Mouse (Mus musculus) limb, embryonic 15.5 days (tissue): ENCODE measurements at regions not wholly inside any gene's neighbourhood (a gene's known extent, or its start where the extent isn't known, plus 50 kb on each side); places are given as distances from the start of the nearest gene placed in this dataset.

Experiments
- ATAC-seq: fragments of 200-750 bp; cut with Nextera tagmentation; 2 replicates; pipeline ENCODE4 v1.8.0; 2017; ENCODE audit warnings: low read depth, moderate TSS enrichment; ENCODE audit not compliant: insufficient number of reproducible peaks, low FRiP score, low TSS enrichment
- H3K27ac ChIP-seq: fragments of 300-500 bp; sonication (generic); 2 replicates; pipeline ENCODE4 v1.5.1; 2015; ENCODE audit warnings: moderate library complexity, mild to moderate bottlenecking, inconsistent platforms
- H3K27me3 ChIP-seq: fragments of 300-500 bp; sonication (generic); 2 replicates; pipeline ENCODE4 v1.6.1; 2015; ENCODE audit warnings: inconsistent platforms
- H3K36me3 ChIP-seq: fragments of 300-500 bp; sonication (generic); 2 replicates; pipeline ENCODE4 v1.6.1; 2015; ENCODE audit warnings: inconsistent platforms
- H3K4me1 ChIP-seq: fragments of 300-500 bp; sonication (generic); 2 replicates; pipeline ENCODE4 v1.6.1; 2015; ENCODE audit warnings: inconsistent platforms
- H3K4me2 ChIP-seq: fragments of 300-500 bp; sonication (generic); 2 replicates; pipeline ENCODE4 v1.6.1; 2015; ENCODE audit warnings: mild to moderate bottlenecking, inconsistent platforms
- H3K4me3 ChIP-seq: fragments of 300-500 bp; sonication (generic); 2 replicates; pipeline ENCODE4 v1.5.1; 2015; ENCODE audit warnings: mild to moderate bottlenecking, inconsistent platforms
- H3K9ac ChIP-seq: fragments of 300-500 bp; sonication (generic); 2 replicates; pipeline ENCODE4 v1.6.1; 2015; ENCODE audit warnings: inconsistent platforms
- H3K9me3 ChIP-seq: fragments of 300-500 bp; sonication (generic); 2 replicates; pipeline ENCODE4 v1.6.1; 2016; ENCODE audit warnings: inconsistent platforms
- WGBS: fragments of 180-500 bp; shearing (Covaris S2); methylation state at CpG from one replicate; pipeline ENCODE4 v1.1.7; 2015; 5-methylcytosine and 5-hydroxymethylcytosine counted together

- Histone ChIP-seq H3K27ac (no peak overlapping the region), H3K27me3 (no peaks in the 10 kb centered on the region), H3K4me1 (0 out of 2 replicates have a peak, but pooled peaks cover 4% of the 10 kb centered on the region), H3K9me3 (no peaks in the 10 kb centered on the region), H3K4me2 (no peak overlapping the region), H3K36me3 (no peaks in the 10 kb centered on the region), H3K4me3 (no peak overlapping the region), H3K9ac (no peak overlapping the region)
- WGBS = 43% methylated on average over 8 of the region's 8 CpGs
- no peak for ATAC-seq
Observed at GRCm38 (mm10) chr6:117032042-117032746, 136.1 kb upstream of the Cxcl12 start.

- H3K4me3 ChIP-seq = no peak overlapping the region
- H3K4me1 ChIP-seq = no peaks in the 10 kb centered on the region
- 81% methylated on average over 2 of the region's 2 CpGs for WGBS
- H3K36me3 ChIP-seq = no peaks in the 10 kb centered on the region
- no peak overlapping the region for H3K9ac ChIP-seq
- no peak for ATAC-seq
- H3K27me3 ChIP-seq = no peaks in the 10 kb centered on the region
- no peaks in the 10 kb centered on the region for H3K9me3 ChIP-seq
- H3K4me2 ChIP-seq = no peak overlapping the region
- no peak overlapping the region for H3K27ac ChIP-seq
Observed at GRCm38 (mm10) chr6:117043744-117044143, 124.6 kb upstream of the Cxcl12 start.

GRCm38 (mm10) chr6:117049459-117050010 lies 118.8 kb upstream of the Cxcl12 start:
- WGBS = 33% methylated on average over 14 of the region's 14 CpGs
- Histone ChIP-seq H3K27ac (no peak overlapping the region), H3K27me3 (no peaks in the 10 kb centered on the region), H3K9me3 (no peaks in the 10 kb centered on the region), H3K4me2 (no peak overlapping the region), H3K4me1 (peaks cover 4% of the 10 kb centered on the region; the same call in 1 of the 2 replicates), H3K36me3 (no peaks in the 10 kb centered on the region), H3K4me3 (no peak overlapping the region), H3K9ac (no peak overlapping the region)
- no peak for ATAC-seq

- Histone ChIP-seq H3K36me3 (no peaks in the 10 kb centered on the region), H3K4me1 (peaks cover 6% of the 10 kb centered on the region)
- 80% methylated on average over 3 of the region's 3 CpGs for WGBS
Observed at GRCm38 (mm10) chr6:117060688-117061087, 107.6 kb upstream of the Cxcl12 start.

GRCm38 (mm10) chr6:117067541-117068305 lies 100.6 kb upstream of the Cxcl12 start:
- peaks cover 17% of the 10 kb centered on the region for H3K4me1 ChIP-seq
- H3K4me2 ChIP-seq = no peak overlapping the region
- no peaks in the 10 kb centered on the region for H3K27me3 ChIP-seq
- H3K36me3 ChIP-seq = no peaks in the 10 kb centered on the region
- ATAC-seq = no peak
- H3K4me3 ChIP-seq = no peak overlapping the region
- H3K9me3 ChIP-seq = no peaks in the 10 kb centered on the region
- peak overlapping the region; percentile 67 for H3K27ac ChIP-seq
- H3K9ac ChIP-seq = no peak overlapping the region
- WGBS = 32% methylated on average over 9 of the region's 9 CpGs

More at GRCm38 (mm10) chr6:117060688-117061087, 107.6 kb upstream of the Cxcl12 start:
- Histone ChIP-seq H3K27ac (no peak overlapping the region), H3K9ac (no peak overlapping the region), H3K4me3 (no peak overlapping the region), H3K4me2 (no peak overlapping the region), H3K27me3 (0 out of 2 replicates have a peak, but pooled peaks cover 4% of the 10 kb centered on the region), H3K9me3 (no peaks in the 10 kb centered on the region)
- ATAC-seq = no peak

GRCm38 (mm10) chr6:117071311-117071710 lies 97.0 kb upstream of the Cxcl12 start:
- H3K9me3 ChIP-seq = no peaks in the 10 kb centered on the region
- 81% methylated on average over 6 of the region's 6 CpGs for WGBS
- H3K4me2 ChIP-seq = no peak overlapping the region
- H3K4me3 ChIP-seq = no peak overlapping the region
- H3K36me3 ChIP-seq = no peaks in the 10 kb centered on the region
- H3K4me1 ChIP-seq = peaks cover 13% of the 10 kb centered on the region; the same call in 1 of the 2 replicates
- H3K27ac ChIP-seq = no peak overlapping the region
- ATAC-seq = no peak
- no peak overlapping the region for H3K9ac ChIP-seq
- H3K27me3 ChIP-seq = no peaks in the 10 kb centered on the region

GRCm38 (mm10) chr6:117071857-117072256 lies 96.5 kb upstream of the Cxcl12 start:
- Histone ChIP-seq H3K4me3 (no peak overlapping the region), H3K4me2 (no peak overlapping the region), H3K27ac (no peak overlapping the region), H3K36me3 (no peaks in the 10 kb centered on the region), H3K27me3 (no peaks in the 10 kb centered on the region), H3K9ac (no peak overlapping the region), H3K4me1 (peaks cover 12% of the 10 kb centered on the region; the same call in 1 of the 2 replicates), H3K9me3 (no peaks in the 10 kb centered on the region)
- WGBS = 64% methylated on average over 8 of the region's 8 CpGs
- no peak for ATAC-seq

GRCm38 (mm10) chr6:117079500-117079899 lies 88.8 kb upstream of the Cxcl12 start:
- Histone ChIP-seq H3K9ac (no peak overlapping the region), H3K27ac (no peak overlapping the region), H3K9me3 (no peaks in the 10 kb centered on the region), H3K4me3 (no peak overlapping the region), H3K4me2 (no peak overlapping the region), H3K27me3 (no peaks in the 10 kb centered on the region), H3K36me3 (no peaks in the 10 kb centered on the region), H3K4me1 (peaks cover 20% of the 10 kb centered on the region)
- ATAC-seq = no peak
- WGBS = 41% methylated on average over 5 of the region's 5 CpGs

GRCm38 (mm10) chr6:117080973-117081372 lies 87.4 kb upstream of the Cxcl12 start:
- Histone ChIP-seq H3K9ac (no peak overlapping the region), H3K27ac (no peak overlapping the region), H3K4me1 (peaks cover 23% of the 10 kb centered on the region), H3K36me3 (no peaks in the 10 kb centered on the region), H3K27me3 (no peaks in the 10 kb centered on the region), H3K4me2 (no peak overlapping the region), H3K4me3 (no peak overlapping the region), H3K9me3 (no peaks in the 10 kb centered on the region)
- no peak for ATAC-seq
- 29% methylated on average over 13 of the region's 13 CpGs for WGBS

- no peaks in the 10 kb centered on the region for H3K9me3 ChIP-seq
Observed at GRCm38 (mm10) chr6:117084211-117084610, 84.1 kb upstream of the Cxcl12 start.

GRCm38 (mm10) chr6:117084833-117085500 lies 83.4 kb upstream of the Cxcl12 start:
- Histone ChIP-seq H3K9me3 (no peaks in the 10 kb centered on the region), H3K27me3 (no peaks in the 10 kb centered on the region), H3K9ac (no peak overlapping the region), H3K4me1 (peaks cover 23% of the 10 kb centered on the region), H3K4me3 (no peak overlapping the region), H3K27ac (no peak overlapping the region), H3K36me3 (no peaks in the 10 kb centered on the region), H3K4me2 (no peak overlapping the region)
- WGBS = 54% methylated on average over 13 of the region's 13 CpGs
- ATAC-seq = no peak

More at GRCm38 (mm10) chr6:117084211-117084610, 84.1 kb upstream of the Cxcl12 start:
- WGBS = 33% methylated on average over 6 of the region's 6 CpGs
- no peak overlapping the region for H3K4me2 ChIP-seq
- H3K4me3 ChIP-seq = no peak overlapping the region
- H3K4me1 ChIP-seq = peaks cover 23% of the 10 kb centered on the region
- H3K9ac ChIP-seq = no peak overlapping the region
- ATAC-seq = no peak
- no peaks in the 10 kb centered on the region for H3K36me3 ChIP-seq
- no peaks in the 10 kb centered on the region for H3K27me3 ChIP-seq
- H3K27ac ChIP-seq = no peak overlapping the region
